29 mouse cellular contexts compared by ENCODE assay signal in genomic region chr1:44162389-44162788, GRCm38 (mm10). TPM values are rescaled to one million over a fixed set of nuclear protein-coding genes. Genes with fewer than 3 reads are reported as not detected.
"Had no signal": no experiment of that assay in that cellular context is flagged by ENCODE, and none has a peak within 500 bp of the region (broad histone marks: within the 10 kb centered on the region; RNA-seq: fewer than 3 reads in every experiment).

No protein-coding gene starts in this region.

- H3K4me3 ChIP-seq: limb, embryonic 12.5 days; limb, embryonic 15.5 days; liver, embryonic 12.5 days; liver, embryonic 15.5 days; lung, embryonic 15.5 days; megakaryocyte, embryonic 14.5 days; midbrain, embryonic 10.5 days; midbrain, embryonic 13.5 days; myocyte; neural tube, embryonic 13.5 days; stomach, embryonic 15.5 days had no signal

- H3K9ac ChIP-seq: limb, embryonic 12.5 days; limb, embryonic 15.5 days; liver, embryonic 12.5 days; liver, embryonic 15.5 days; lung, embryonic 15.5 days; midbrain, embryonic 13.5 days; neural tube, embryonic 13.5 days; stomach, embryonic 15.5 days had no signal

- ATAC-seq: liver, embryonic 12.5 days; midbrain, embryonic 13.5 days; midbrain, embryonic 16.5 days had no signal

- H3K9me3 ChIP-seq: limb, embryonic 12.5 days; limb, embryonic 15.5 days; liver, embryonic 12.5 days; liver, embryonic 15.5 days; lung, embryonic 15.5 days; midbrain, embryonic 10.5 days; midbrain, embryonic 13.5 days; neural tube, embryonic 13.5 days; stomach, embryonic 15.5 days had no signal

- DNase-seq: kidney, adult 18-20 months; kidney, adult 9 months; kidney, postnatal 10 days; kidney, postnatal 36 days; left cerebral cortex, postnatal 4 days; lung, adult 18-20 months; lung, postnatal 10 days; lung, postnatal 4 days; retina, postnatal 1 day; right cerebral cortex, postnatal 25 days; spleen, adult 18-20 months; thymus, postnatal 25 days had no signal

- H3K4me1 ChIP-seq: limb, embryonic 12.5 days; limb, embryonic 15.5 days; liver, embryonic 12.5 days; liver, embryonic 15.5 days; lung, embryonic 15.5 days; megakaryocyte, embryonic 14.5 days; midbrain, embryonic 10.5 days; midbrain, embryonic 13.5 days; neural tube, embryonic 13.5 days; stomach, embryonic 15.5 days had no signal

- H3K4me2 ChIP-seq: limb, embryonic 12.5 days; limb, embryonic 15.5 days; liver, embryonic 12.5 days; liver, embryonic 15.5 days; lung, embryonic 15.5 days; midbrain, embryonic 13.5 days; neural tube, embryonic 13.5 days; stomach, embryonic 15.5 days had no signal

- H3K27me3 ChIP-seq: limb, embryonic 12.5 days; limb, embryonic 15.5 days; liver, embryonic 12.5 days; liver, embryonic 15.5 days; lung, embryonic 15.5 days; megakaryocyte, embryonic 14.5 days; midbrain, embryonic 13.5 days; neural tube, embryonic 13.5 days; stomach, embryonic 15.5 days had no signal

- H3K27ac ChIP-seq: limb, embryonic 12.5 days; limb, embryonic 15.5 days; liver, embryonic 12.5 days; liver, embryonic 15.5 days; lung, embryonic 15.5 days; midbrain, embryonic 10.5 days; midbrain, embryonic 13.5 days; neural tube, embryonic 13.5 days; stomach, embryonic 15.5 days had no signal

RNA-seq across cellular contexts. Expression of gene Mettl21e, which starts 56.4 kb away (rescaled TPM):
- total RNA-seq: layer of hippocampus, adult 8-10 months; layer of hippocampus, postnatal 10 days; left cerebral cortex, postnatal 4 days; monocyte, adult 5-6 weeks; neutrophil, adult 5-6 weeks had no signal
- polyA plus RNA-seq: limb, embryonic 12.5 days; liver, embryonic 12.5 days; midbrain, embryonic 10.5 days; midbrain, embryonic 13.5 days; midbrain, embryonic 16.5 days; myocyte; neural tube, embryonic 13.5 days; thymus, postnatal 0 days had no signal
